8 mouse cellular contexts compared by ENCODE assay signal in the genomic region with DNA sequence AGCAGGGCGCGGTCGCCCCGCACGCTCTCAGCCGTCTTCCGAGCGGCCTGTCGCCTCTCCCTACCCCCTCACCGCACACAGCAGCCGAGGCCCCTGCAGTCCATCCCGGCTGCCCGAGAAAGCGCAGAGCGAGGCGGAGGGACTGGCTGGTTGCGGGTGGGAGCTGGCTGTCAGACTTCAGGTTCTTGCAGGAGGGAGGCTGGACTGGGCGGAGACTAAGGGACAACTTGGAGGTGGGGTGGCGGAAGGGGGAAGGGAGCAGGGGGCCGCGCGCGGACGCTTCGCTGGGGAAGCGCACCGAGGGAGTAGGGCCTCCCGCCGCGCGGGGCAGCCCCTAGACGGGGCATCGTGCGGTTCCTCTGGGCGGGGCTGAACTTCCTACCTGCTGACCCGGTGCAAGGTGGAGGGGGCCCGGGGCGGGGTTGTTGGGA. TPM values are rescaled to one million over a fixed set of nuclear protein-coding genes. Genes with fewer than 3 reads are reported as not detected.
DNase-seq lines count a peak whose midpoint lies in the region; ATAC-seq and TF ChIP-seq lines count a peak whose summit lies in the region.

No protein-coding gene starts in this region.

- no peaks in the 10 kb centered on the region for H3K36me3 ChIP-seq in forebrain, postnatal 0 days (ENCODE audit: insufficient read depth)
- H3K36me3 ChIP-seq in hindbrain, embryonic 12.5 days, result peaks cover 4% of the 10 kb centered on the region; the same call in 1 of the 2 replicates
- H3K36me3 ChIP-seq in limb, embryonic 10.5 days, result peaks cover 27% of the 10 kb centered on the region
- H3K36me3 ChIP-seq in midbrain, embryonic 10.5 days, result peaks cover 29% of the 10 kb centered on the region
- H3K36me3 ChIP-seq in spleen, adult 2 months (ENCODE audit: control insufficient read depth, insufficient read depth, low read length), result no peaks in the 10 kb centered on the region

- ATAC-seq in forebrain, postnatal 0 days, result peak; percentile 77
- peak; percentile 88 for ATAC-seq in hindbrain, embryonic 12.5 days (ENCODE audit: low FRiP score)

- H3K4me2 ChIP-seq in forebrain, postnatal 0 days (ENCODE audit: low read depth), result peak overlapping the region; percentile 73
- H3K4me2 ChIP-seq in hindbrain, embryonic 12.5 days (replicated peaks), result peak overlapping the region; percentile 72

- peak overlapping the region; percentile 99 for H3K9ac ChIP-seq in forebrain, postnatal 0 days
- peak overlapping the region; percentile 96 for H3K9ac ChIP-seq in hindbrain, embryonic 12.5 days

- no peaks in the 10 kb centered on the region for H3K9me3 ChIP-seq in forebrain, postnatal 0 days (ENCODE audit: low read length)
- no peaks in the 10 kb centered on the region for H3K9me3 ChIP-seq in hindbrain, embryonic 12.5 days (replicated peaks)
- no peaks in the 10 kb centered on the region for H3K9me3 ChIP-seq in limb, embryonic 10.5 days (replicated peaks)
- no peaks in the 10 kb centered on the region for H3K9me3 ChIP-seq in midbrain, embryonic 10.5 days (replicated peaks)

- peak overlapping the region; percentile 90 for H3K27ac ChIP-seq in cerebellum, adult 2 months (ENCODE audit: insufficient read depth, low read length)
- H3K27ac ChIP-seq in forebrain, postnatal 0 days (ENCODE audit: low read depth, low read length), result peak overlapping the region; percentile 98
- peak overlapping the region; percentile 98 for H3K27ac ChIP-seq in hindbrain, embryonic 12.5 days
- H3K27ac ChIP-seq in limb, embryonic 10.5 days, result peak overlapping the region; percentile 98
- peak overlapping the region; percentile 99 for H3K27ac ChIP-seq in midbrain, embryonic 10.5 days (replicated peaks)
- peak overlapping the region; percentile 95 for H3K27ac ChIP-seq in spleen, adult 2 months (ENCODE audit: insufficient read depth, low read length)

- H3K4me3 ChIP-seq in cerebellum, adult 2 months (replicated peaks; ENCODE audit: insufficient read depth, low read depth, low read length), result peak overlapping the region; percentile 89
- peak overlapping the region; percentile 96 for H3K4me3 ChIP-seq in forebrain, postnatal 0 days (ENCODE audit: low read depth, low read length)
- H3K4me3 ChIP-seq in hindbrain, embryonic 12.5 days, result peak overlapping the region; percentile 92
- peak overlapping the region; percentile 93 for H3K4me3 ChIP-seq in limb, embryonic 10.5 days
- H3K4me3 ChIP-seq in midbrain, embryonic 10.5 days, result peak overlapping the region; percentile 99
- peak overlapping the region; percentile 73 for H3K4me3 ChIP-seq in spleen, adult 2 months (ENCODE audit: extremely low read depth, insufficient read depth, insufficient read length)

- WGBS in cerebellum, adult 2 months, result 1% methylated on average over 38 of the region's 38 CpGs
- WGBS in forebrain, postnatal 0 days, result under 1% methylated on average over 35 of the region's 38 CpGs
- 0% methylated on average over 37 of the region's 38 CpGs for WGBS in hindbrain, embryonic 12.5 days
- WGBS in limb, embryonic 10.5 days, result under 1% methylated on average over 38 of the region's 38 CpGs
- under 1% methylated on average over 38 of the region's 38 CpGs for WGBS in midbrain, embryonic 10.5 days
- WGBS in spleen, adult 2 months, result 1% methylated on average over 37 of the region's 38 CpGs

- H3K4me1 ChIP-seq in cerebellum, adult 2 months (ENCODE audit: control insufficient read depth, insufficient read depth, low read length), result peaks cover 9% of the 10 kb centered on the region; the same call in 1 of the 2 replicates
- H3K4me1 ChIP-seq in forebrain, postnatal 0 days (ENCODE audit: insufficient read depth), result peaks cover 12% of the 10 kb centered on the region
- peaks cover 21% of the 10 kb centered on the region for H3K4me1 ChIP-seq in hindbrain, embryonic 12.5 days
- peaks cover 24% of the 10 kb centered on the region for H3K4me1 ChIP-seq in limb, embryonic 10.5 days
- H3K4me1 ChIP-seq in midbrain, embryonic 10.5 days, result peaks cover 24% of the 10 kb centered on the region
- peaks cover 6% of the 10 kb centered on the region; the same call in 1 of the 2 replicates for H3K4me1 ChIP-seq in spleen, adult 2 months (ENCODE audit: control insufficient read depth, insufficient read depth, insufficient read length)

- no peak for TF ChIP-seq POLR2A in cerebellum, adult 2 months (IDR thresholded peaks at IDR 0.05; ENCODE audit: borderline replicate concordance, insufficient read depth, low read length)
- TF ChIP-seq POLR2A in spleen, adult 2 months (IDR thresholded peaks at IDR 0.05; ENCODE audit: low read depth, low read length), result no peak; the same call in 1 of the 2 replicates

- TF ChIP-seq CTCF in cerebellum, adult 2 months (IDR thresholded peaks at IDR 0.05; ENCODE audit: borderline replicate concordance, insufficient read depth, low read depth, low read length), result no peak
- TF ChIP-seq CTCF in forebrain, postnatal 0 days (IDR thresholded peaks at IDR 0.05; ENCODE audit: low read depth), result no peak
- TF ChIP-seq CTCF in spleen, adult 2 months (IDR thresholded peaks at IDR 0.05; ENCODE audit: extremely low read depth, insufficient read depth, insufficient read length, insufficient replicate concordance), result no peak

- peak; percentile 98 for DNase-seq in heart, adult 11 months
- DNase-seq in heart, postnatal 25 days (ENCODE audit: low spot score), result no peak
- peak in 1 of 2 experiments; percentile 70 for DNase-seq in cerebellum, adult 2 months
- peak; percentile 76 for DNase-seq in forebrain, postnatal 0 days
- peak; percentile 82 for DNase-seq in limb, embryonic 10.5 days (ENCODE audit: low spot score)
- DNase-seq in midbrain, embryonic 10.5 days (ENCODE audit: low spot score), result peak; percentile 76
- peak; percentile 27 to 74 for DNase-seq in spleen, adult 2 months (ENCODE audit: low read depth in 1 of 2, low spot score in 2 of 2)

- intact Hi-C loops in heart, postnatal 25 days (cut with DNase I), result loop anchor here (5.0 kb wide), 1 partner anchor 105 kb away; a partner anchor contains a TSS

- no peaks in the 10 kb centered on the region for H3K27me3 ChIP-seq in cerebellum, adult 2 months (ENCODE audit: control insufficient read depth, insufficient read depth, low read length)
- no peaks in the 10 kb centered on the region for H3K27me3 ChIP-seq in forebrain, postnatal 0 days (ENCODE audit: insufficient read depth, low read length)
- H3K27me3 ChIP-seq in hindbrain, embryonic 12.5 days, result no peaks in the 10 kb centered on the region
- H3K27me3 ChIP-seq in limb, embryonic 10.5 days (ENCODE audit: low read depth, poor library complexity, severe bottlenecking), result no peaks in the 10 kb centered on the region
- no peaks in the 10 kb centered on the region for H3K27me3 ChIP-seq in midbrain, embryonic 10.5 days (ENCODE audit: low read depth, poor library complexity, severe bottlenecking)
- H3K27me3 ChIP-seq in spleen, adult 2 months (ENCODE audit: control insufficient read depth, insufficient read depth, low read length), result no peaks in the 10 kb centered on the region

RNA-seq across cellular contexts. Expression of a gene that starts 0.4 kb away (rescaled TPM):
- 100 to 1,000 TPM in 1 of 2 experiments, 10 to 100 TPM in 1; 95.2 to 104 TPM for total RNA-seq in heart, postnatal 25 days (2021)
- polyA plus RNA-seq in cerebellum, adult 2 months (2012; rRNA removed), result 70.2 and 73.1 TPM in 2 replicates
- total RNA-seq in forebrain, postnatal 0 days (2014; rRNA removed), result 193 and 219 TPM in 2 replicates
- 98.1 and 112 TPM in 2 replicates for polyA plus RNA-seq in forebrain, postnatal 0 days (2015; fragmentation: Nextera tagmentation; extraction: Ambion mirVana)
- polyA plus RNA-seq in hindbrain, embryonic 12.5 days (2016; fragmentation: Nextera tagmentation; extraction: Ambion mirVana), result 88.4 and 90.6 TPM in 2 replicates
- polyA plus RNA-seq in limb, embryonic 10.5 days (2016; fragmentation: Nextera tagmentation; extraction: Ambion mirVana), result 77.4 and 77.6 TPM in 2 replicates
- 79.1 and 82.7 TPM in 2 replicates for polyA plus RNA-seq in midbrain, embryonic 10.5 days (2016; fragmentation: Nextera tagmentation; extraction: Ambion mirVana)
- polyA plus RNA-seq in spleen, adult 2 months (2012; rRNA removed), result 10.7 and 12.0 TPM in 2 replicates
